Mouse (Mus musculus) thymus, adult 2 months (tissue): ENCODE results near the gene Olfr126.

Source experiments
- CTCF ChIP-seq: fragments of 200-500 bp; IDR thresholded peaks from 2 replicates; pipeline ENCODE4 v1.5.1; 2012; ENCODE audit warnings: mild to moderate bottlenecking, control low read depth, low read length, moderate library complexity, borderline replicate concordance; ENCODE audit not compliant: control insufficient read depth, poor library complexity, insufficient read depth; ENCODE audit errors: extremely low read depth
- POLR2A ChIP-seq: fragments of 200-500 bp; IDR thresholded peaks from 2 replicates; pipeline ENCODE4 v1.6.1; 2012; ENCODE audit warnings: mild to moderate bottlenecking, low read length, control low read depth, moderate library complexity; ENCODE audit not compliant: control insufficient read depth, poor library complexity, insufficient read depth; ENCODE audit errors: extremely low read depth

GRCm38 (mm10) chr17:37873830-37874229 lies 26.5 kb downstream of the Olfr126 start:
- TF ChIP-seq POLR2A = no peak
- TF ChIP-seq CTCF = no peak
